Mouse (Mus musculus): ENCODE data around the gene Cd3d.
"Not testable (repeated sequence)": the region's sequence is repeated elsewhere in the genome, so short reads cannot be mapped to it uniquely, and the experiment has no call there.

The Cd3d gene

GRCm38 (mm10) chr9:44981676-44982075 lies at the start of gene Cd3d:
Cd3d (plus strand) TSS chr9:44981786.
- CTCF ChIA-PET: interaction anchor here (0.6 kb wide), 1 partner anchor 52 kb away, joined by 3 read pairs; no protein-coding TSS in a partner anchor

DNA sequence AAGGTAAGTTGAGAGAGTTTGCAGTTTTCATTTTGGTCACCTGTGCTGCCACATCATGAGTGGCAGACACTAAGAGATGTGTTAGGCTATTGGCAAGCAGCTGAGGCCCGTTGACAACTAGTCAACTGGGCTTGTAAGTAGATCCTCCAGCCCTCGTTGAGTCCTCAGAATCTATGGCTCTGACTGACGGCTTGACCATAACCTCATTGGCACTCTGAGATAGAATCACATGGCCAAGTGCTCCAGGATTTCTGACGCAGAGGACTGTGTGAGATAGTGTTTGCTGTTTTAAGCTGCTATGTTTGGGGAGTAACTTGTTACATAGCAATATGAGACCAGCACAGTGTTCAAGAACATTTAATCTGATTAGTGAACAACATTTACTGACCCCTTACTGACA lies 39.8 kb upstream of the Cd3d start:
- CTCF ChIA-PET: interaction anchor here (0.5 kb wide), 1 partner anchor 10 kb away, joined by 3 read pairs; no protein-coding TSS in a partner anchor

DNA sequence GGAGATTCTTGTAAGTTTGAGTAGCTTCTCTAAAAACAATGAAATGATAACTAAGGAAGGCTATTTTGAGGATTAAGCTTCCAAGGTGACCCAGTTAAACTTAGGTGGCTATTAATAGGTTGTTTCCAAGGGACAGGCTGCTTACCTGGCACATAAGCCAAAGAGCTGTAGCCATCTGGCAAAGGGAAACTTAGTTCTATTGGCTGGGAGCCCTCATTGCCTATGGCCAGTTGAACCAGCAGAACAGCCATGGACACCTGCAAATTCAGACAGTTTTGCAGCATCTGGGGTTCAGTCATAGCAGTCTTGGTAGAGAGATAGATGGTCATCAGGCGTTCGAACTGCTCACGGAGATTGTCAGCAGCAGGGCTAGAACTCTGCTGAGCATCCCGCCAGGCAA lies 39.2 kb upstream of the Cd3d start:
- CTCF ChIA-PET: interaction anchor here (0.5 to 0.7 kb wide), 2 partner anchors 10 to 23 kb away, joined by 3 to 5 read pairs; no protein-coding TSS in a partner anchor

DNA sequence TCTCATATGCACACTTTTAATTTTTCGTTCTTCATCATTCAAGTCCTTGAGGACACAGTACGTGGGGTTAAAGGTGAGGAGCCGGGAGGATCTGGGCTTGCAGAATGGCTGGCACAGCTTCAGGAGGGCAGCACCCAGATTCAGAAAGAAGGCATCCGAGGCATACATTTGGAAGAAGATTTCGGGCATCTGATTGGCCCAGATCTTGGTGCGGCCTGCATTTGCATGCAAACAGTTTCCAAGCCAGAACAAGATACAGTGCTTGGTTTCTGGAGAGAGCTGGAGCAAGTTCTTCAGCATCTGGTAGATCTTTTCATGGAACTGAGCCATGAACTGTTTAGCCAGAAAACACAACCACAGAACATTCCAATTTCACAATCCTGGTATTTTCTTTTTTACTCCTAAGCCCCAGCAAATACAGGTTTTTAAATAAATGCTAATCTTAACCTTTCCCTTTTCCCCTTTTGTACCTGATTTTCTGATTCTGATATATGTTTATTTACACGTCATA lies 35.3 kb upstream of the Cd3d start:
- CTCF ChIA-PET: no interaction called here

DNA sequence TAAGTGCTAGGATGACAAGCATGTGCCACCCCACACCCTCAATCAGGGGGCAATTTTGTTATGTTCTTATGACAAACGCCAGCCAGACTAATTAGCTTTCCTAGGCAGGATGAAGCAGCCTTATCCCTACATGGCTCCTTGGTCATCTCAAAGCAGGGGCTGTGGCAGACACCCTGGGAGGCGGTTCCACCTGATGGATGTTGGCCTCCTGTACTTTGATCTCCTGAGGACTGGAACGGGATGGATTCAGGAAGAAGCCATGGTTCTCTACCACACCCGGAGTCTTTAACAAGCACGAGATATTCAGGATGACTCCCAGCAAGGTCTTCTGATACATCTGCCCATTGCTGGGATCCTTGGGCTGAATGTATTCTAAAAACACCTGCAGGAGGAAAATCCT lies 33.8 kb upstream of the Cd3d start:
- CTCF ChIA-PET: interaction anchor here (0.6 kb wide), 1 partner anchor 851 kb away, joined by 12 read pairs; no protein-coding TSS in a partner anchor

- CTCF ChIA-PET: interaction anchor here (0.7 kb wide), 1 partner anchor 432 kb away, joined by 8 read pairs; no protein-coding TSS in a partner anchor
Observed at GRCm38 (mm10) chr9:44954432-44954831, 27.2 kb upstream of the Cd3d start.

- CTCF ChIA-PET: interaction anchor here (0.7 to 1.2 kb wide), 3 partner anchors 21 to 60 kb away, joined by 3 read pairs; no protein-coding TSS in a partner anchor
Observed at GRCm38 (mm10) chr9:44965126-44965832, 16.3 kb upstream of the Cd3d start, which contains the start of gene Ube4a. Ube4a (minus strand) TSS chr9:44965600.

GRCm38 (mm10) chr9:44965833-44966466 lies 15.6 kb upstream of the Cd3d start:
- CTCF ChIA-PET: interaction anchor here (1.2 kb wide), 1 partner anchor 21 kb away, joined by 3 read pairs; no protein-coding TSS in a partner anchor

GRCm38 (mm10) chr9:44966815-44967242 lies 14.8 kb upstream of the Cd3d start:
- CTCF ChIA-PET: interaction anchor here (0.5 to 1.2 kb wide), 3 partner anchors 20 to 199 kb away, joined by 3 to 8 read pairs (median 6); partner anchors contain the start of genes Arcn1 and Ift46

GRCm38 (mm10) chr9:44967763-44968162 lies 13.8 kb upstream of the Cd3d start:
- CTCF ChIA-PET: not testable (repeated sequence)

- CTCF ChIA-PET: interaction anchor here (0.6 to 0.8 kb wide), 7 partner anchors 46 to 992 kb away, joined by 3 to 4 read pairs (median 3); no protein-coding TSS in a partner anchor
Observed at GRCm38 (mm10) chr9:44969450-44969849, 12.1 kb upstream of the Cd3d start.

DNA sequence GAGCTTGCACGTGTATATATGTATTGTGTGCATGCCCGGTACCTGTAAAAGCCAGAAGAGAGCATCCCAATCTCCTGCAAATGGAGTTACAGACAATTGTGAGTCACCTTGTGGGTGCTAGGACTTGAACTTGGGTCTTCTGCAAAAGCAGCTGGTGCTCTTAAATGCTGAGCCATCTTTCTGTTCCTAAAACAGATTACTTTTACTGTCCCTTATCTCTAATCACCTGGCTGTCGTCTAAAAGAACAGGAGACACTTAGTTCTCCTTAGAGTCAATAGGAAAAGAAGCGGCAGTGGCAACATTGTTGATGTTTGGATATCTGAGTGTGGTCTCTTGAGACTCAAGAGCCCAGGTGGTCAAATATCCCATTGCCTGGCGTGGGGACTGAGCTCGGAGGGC lies 3.8 kb upstream of the Cd3d start:
- CTCF ChIA-PET: no interaction called here

DNA sequence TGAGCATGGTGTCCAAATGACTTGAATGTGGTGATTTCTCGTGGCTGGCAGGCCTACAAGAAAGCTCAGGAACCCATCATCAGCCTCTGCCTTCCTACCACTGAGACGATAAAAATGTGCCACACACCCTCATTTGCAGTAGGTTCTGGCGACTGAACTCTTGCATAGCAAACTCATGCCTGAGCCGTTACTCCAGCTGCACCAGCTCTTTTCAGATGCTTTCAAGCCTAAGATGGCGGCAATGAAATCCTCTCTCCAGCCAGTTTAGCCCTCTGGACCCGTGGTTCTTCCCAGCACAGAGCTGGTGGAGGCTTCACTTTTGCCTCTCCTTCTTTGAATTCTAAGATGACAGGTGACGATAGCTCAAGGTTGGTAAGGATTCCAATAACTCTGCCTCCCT lies 1.8 kb upstream of the Cd3d start:
- CTCF ChIA-PET: interaction anchor here (0.7 kb wide), 1 partner anchor 879 kb away, joined by 5 read pairs; no protein-coding TSS in a partner anchor

DNA sequence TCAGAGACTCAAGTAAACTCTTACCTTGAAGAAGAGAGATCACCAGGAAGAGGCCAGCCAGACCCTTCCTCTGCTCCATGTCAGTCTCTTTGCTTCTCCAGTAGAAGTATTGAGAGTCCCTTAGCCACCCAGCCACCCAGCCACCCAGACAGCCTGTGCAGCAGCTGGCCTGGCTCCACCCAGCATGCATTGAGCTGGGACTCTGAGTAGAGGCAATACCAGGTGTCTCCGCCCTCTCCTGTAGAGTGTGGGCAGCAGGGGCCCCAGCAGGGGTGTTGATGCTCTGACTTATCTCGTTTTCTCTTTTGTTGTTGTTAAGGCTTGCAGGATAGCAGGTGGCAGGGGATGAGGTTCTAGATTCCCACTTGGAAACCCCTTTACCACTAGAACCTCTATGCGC lies 1.3 kb upstream of the Cd3d start, which contains the start of gene Cd3g:
TSS of gene Cd3g (minus strand) at position 190 of the 400 bp plus-strand sequence.
- CTCF ChIA-PET: interaction anchor here (0.7 kb wide), 1 partner anchor 878 kb away, joined by 5 read pairs; no protein-coding TSS in a partner anchor

DNA sequence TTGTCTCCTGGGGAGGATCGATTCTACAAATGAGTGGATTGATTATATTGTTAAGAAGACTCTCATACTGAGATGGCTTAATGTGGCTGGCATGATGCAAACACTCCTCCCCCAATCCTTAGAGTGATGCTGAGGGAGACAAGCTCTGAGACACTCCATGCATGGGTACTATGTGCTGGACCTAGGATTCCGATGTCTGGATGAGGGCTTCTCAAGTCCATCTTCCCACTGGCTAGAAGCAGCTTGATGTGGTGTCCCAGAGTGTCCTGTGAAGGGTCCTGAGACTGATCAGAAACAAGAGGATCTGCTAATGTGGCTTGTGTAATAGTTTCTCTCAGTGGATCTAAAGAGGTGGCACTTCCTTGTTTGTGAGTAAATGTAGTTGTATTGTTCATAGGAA lies 482 bp upstream of the Cd3d start:
- CTCF ChIA-PET: no interaction called here

- CTCF ChIA-PET: interaction anchor here (0.6 kb wide), 1 partner anchor 52 kb away, joined by 3 read pairs; no protein-coding TSS in a partner anchor
Observed at GRCm38 (mm10) chr9:44982081-44982480, 495 bp downstream of the Cd3d start.

- CTCF ChIA-PET: interaction anchor here (0.6 kb wide), 3 partner anchors 51 to 896 kb away, joined by 3 read pairs; no protein-coding TSS in a partner anchor
Observed at GRCm38 (mm10) chr9:44982531-44982930, 945 bp downstream of the Cd3d start.

GRCm38 (mm10) chr9:44983001-44983400 lies 1.4 kb downstream of the Cd3d start:
- CTCF ChIA-PET: interaction anchor here (0.6 kb wide), 2 partner anchors 811 to 897 kb away, joined by 3 read pairs; no protein-coding TSS in a partner anchor

DNA sequence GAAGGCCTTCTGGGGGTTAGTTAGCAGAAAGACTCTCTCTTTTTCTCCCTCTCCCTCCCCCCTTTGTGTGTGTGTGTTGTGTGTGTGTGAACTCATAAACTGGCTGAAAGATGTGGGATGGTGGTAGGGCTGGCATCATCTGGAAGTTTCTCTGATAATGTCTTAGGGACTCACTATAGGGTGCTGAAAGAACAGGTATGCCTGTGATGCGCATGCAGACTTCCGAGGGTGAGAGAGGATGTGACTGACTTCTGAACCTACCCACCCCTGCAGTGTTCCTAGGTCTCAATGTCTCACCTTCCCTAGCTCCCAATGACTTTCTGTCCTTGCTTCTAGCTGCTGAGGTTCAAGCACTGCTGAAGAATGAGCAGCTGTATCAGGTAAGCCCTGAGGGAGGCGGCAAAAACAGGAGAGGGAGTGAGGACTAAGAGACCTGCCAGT lies 4.2 kb downstream of the Cd3d start:
- CTCF ChIA-PET: interaction anchor here (0.6 kb wide), 1 partner anchor 297 kb away, joined by 10 read pairs; no protein-coding TSS in a partner anchor

- CTCF ChIA-PET: interaction anchor here (0.6 to 1.0 kb wide), 2 partner anchors 20 to 296 kb away, joined by 3 to 10 read pairs; no protein-coding TSS in a partner anchor
Observed at GRCm38 (mm10) chr9:44986242-44986781, 4.7 kb downstream of the Cd3d start.

DNA sequence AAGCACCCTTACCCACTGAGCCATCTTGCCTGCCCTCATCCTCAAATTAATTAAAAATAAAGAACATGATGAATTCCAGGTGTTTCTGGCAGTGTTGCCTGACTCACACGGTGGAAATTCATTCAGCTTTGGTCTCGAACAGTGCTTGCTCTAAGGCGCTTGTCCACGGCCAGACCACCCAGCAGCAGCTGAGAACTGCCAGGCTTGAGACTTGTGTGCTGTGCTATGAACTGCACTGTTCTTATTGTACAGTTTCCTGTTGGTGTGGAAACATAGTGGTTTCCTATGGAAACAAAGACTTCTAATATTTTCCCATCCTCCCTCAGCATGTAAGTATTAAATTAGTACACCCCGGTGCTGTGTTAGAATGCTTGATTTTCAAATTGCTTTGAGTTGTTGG lies 5.4 kb downstream of the Cd3d start:
- CTCF ChIA-PET: interaction anchor here (0.6 to 1.0 kb wide), 2 partner anchors 21 to 23 kb away, joined by 3 read pairs; partner anchors contain the start of gene Cd3e
